Mouse (Mus musculus): ENCODE results near the gene Tsga10ip. TPM values are rescaled to one million over a fixed set of nuclear protein-coding genes. Genes with fewer than 3 reads are reported as not detected.

Gene Tsga10ip
- polyA plus RNA-seq, 1 experiment from 2014 or later: not detected

DNA sequence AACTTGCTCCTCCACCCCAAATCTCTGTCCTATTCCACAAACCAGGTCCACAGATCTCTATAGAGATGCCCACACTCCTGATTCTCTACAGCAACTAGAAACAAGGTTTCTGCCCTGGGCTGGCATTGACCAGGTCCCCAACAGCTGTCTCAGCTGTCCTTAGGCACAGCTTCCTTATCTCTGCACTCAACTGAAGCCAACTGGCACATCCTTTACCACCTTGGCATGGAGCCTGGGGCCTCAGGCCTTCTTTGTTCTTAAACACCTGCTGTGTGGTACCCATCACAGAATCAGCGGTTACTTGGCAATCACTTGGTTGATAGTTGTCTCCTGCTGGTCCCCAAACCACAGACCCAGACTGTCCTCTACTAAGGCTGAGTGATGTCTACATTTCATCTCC lies 28.1 kb upstream of the Tsga10ip start:
- H3K4me1 ChIP-seq: peaks cover 34% of the 10 kb centered on the region
- no peaks in the 10 kb centered on the region for H3K9me3 ChIP-seq
- H3K27ac ChIP-seq: no peak overlapping the region
- H3K4me3 ChIP-seq (replicated peaks): no peak overlapping the region
- peaks cover 14% of the 10 kb centered on the region for H3K36me3 ChIP-seq (replicated peaks)
- no peak overlapping the region for H3K4me2 ChIP-seq
- peaks cover 15% of the 10 kb centered on the region; the same call in 1 of the 2 replicates for H3K27me3 ChIP-seq
- WGBS: 93% methylated on average over 1 of the region's 1 CpGs
- ATAC-seq (ENCODE audit: low FRiP score): no peak
- H3K9ac ChIP-seq: no peak overlapping the region

DNA sequence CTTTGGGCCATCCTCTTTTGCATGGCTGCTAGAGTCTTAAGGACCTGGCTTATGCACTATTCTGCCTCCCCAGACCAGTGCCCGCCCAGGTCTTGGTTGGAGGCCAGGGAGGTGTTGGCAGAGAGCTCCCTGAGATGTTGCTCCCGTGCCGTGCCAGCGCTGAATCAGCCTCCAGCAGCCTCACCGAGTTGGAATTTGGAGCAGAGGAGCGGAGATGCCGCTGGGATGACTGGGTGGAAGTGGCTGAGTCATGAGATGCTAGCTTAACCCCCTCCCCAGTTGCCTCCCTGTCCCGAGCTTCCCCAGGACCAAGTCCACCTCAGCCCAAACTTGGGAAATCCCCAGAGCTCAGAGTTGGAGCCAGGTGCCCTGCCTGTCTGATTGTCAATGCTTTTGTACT lies 27.5 kb upstream of the Tsga10ip start:
- Histone ChIP-seq H3K4me1 (peaks cover 34% of the 10 kb centered on the region), H3K36me3 (replicated peaks) (peaks cover 14% of the 10 kb centered on the region), H3K9me3 (no peaks in the 10 kb centered on the region), H3K9ac (no peak overlapping the region), H3K27ac (no peak overlapping the region), H3K4me3 (replicated peaks) (no peak overlapping the region), H3K4me2 (no peak overlapping the region), H3K27me3 (peaks cover 15% of the 10 kb centered on the region; the same call in 1 of the 2 replicates)
- WGBS: 73% methylated on average over 8 of the region's 8 CpGs
- no peak for ATAC-seq (ENCODE audit: low FRiP score)

DNA sequence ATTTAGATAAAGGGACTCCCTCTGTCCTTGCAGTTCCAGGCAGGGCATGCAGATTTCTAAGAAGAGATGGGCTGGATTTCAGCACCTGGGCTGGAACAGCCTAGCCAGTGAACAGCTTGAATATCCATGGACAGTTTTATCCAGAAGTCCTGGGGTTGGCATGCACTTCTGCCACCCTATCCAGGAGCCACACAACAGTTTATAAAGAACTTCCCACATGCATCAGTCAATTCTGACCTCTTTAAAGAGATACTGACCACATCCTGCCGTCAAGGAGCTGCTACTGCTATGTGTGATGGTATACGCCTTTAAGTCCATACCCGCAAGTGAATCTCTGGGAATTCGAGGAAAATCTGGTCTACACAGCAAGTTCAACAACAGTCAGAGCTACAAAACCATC lies 26.9 kb upstream of the Tsga10ip start:
- no peak for ATAC-seq (ENCODE audit: low FRiP score)
- Histone ChIP-seq H3K4me3 (replicated peaks) (no peak overlapping the region), H3K9ac (no peak overlapping the region), H3K4me1 (peaks cover 34% of the 10 kb centered on the region), H3K27me3 (peaks cover 9% of the 10 kb centered on the region; the same call in 1 of the 2 replicates), H3K36me3 (replicated peaks) (peaks cover 14% of the 10 kb centered on the region), H3K27ac (no peak overlapping the region), H3K4me2 (no peak overlapping the region), H3K9me3 (no peaks in the 10 kb centered on the region)
- WGBS: 82% methylated on average over 4 of the region's 4 CpGs

DNA sequence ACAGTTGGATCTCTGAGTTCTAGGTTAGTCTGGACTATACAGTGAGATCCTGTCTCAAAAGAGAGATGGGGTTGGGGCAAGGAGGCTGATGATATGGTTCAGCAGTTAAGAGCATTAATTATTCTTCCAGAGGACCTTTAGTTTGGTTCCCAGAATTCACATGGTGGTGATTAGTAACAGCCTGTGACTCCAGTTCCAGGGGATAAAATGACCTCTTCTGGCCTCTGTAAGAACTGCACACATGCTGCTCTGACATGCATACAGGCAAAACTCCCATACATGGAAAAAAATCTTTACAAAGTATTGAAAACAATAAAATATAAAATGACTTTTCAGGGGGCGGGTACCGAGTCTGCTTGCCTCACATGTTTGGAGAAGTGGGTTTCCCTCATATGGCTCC lies 25.8 kb upstream of the Tsga10ip start:
- 91% methylated on average over 2 of the region's 2 CpGs for WGBS
- Histone ChIP-seq H3K27me3 (peaks cover 6% of the 10 kb centered on the region; the same call in 1 of the 2 replicates), H3K9ac (no peak overlapping the region), H3K36me3 (replicated peaks) (peaks cover 14% of the 10 kb centered on the region), H3K27ac (no peak overlapping the region), H3K4me2 (no peak overlapping the region), H3K9me3 (no peaks in the 10 kb centered on the region), H3K4me3 (replicated peaks) (no peak overlapping the region), H3K4me1 (peaks cover 34% of the 10 kb centered on the region)
- no peak for ATAC-seq (ENCODE audit: low FRiP score)

DNA sequence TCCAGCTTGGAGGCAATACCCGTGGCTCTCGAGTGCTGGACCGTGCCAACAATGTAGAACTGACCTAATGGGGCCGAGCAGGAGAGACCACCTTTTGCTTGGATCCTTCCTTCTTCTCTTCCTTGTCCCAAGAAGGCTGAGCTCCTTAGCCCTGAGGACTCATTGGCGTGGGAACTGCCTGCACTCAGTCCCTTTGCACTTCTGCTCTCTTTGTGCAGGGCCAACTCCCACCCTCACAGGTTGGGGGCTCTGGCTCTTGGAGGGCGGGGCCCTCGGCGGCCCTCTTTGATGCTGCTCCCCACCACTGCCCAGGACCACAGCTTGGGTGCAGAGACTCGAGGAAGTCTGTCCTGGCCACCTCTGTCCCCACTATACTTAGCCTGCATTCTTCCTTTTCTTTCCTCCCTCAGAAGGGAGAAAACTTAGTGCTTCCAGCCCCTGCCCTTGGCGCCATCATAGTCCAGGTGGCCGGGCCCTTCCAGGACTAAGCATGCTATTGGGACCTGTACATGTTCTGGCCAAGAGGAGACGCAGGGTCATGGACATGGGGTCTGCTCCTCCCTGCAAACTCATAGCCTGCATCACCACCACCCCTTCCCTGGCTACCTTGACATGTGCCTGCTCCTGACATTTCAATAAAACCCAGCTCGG lies 24.4 kb upstream of the Tsga10ip start:
- no peak overlapping the region for H3K4me3 ChIP-seq (replicated peaks)
- H3K36me3 ChIP-seq (replicated peaks): peaks cover 20% of the 10 kb centered on the region
- H3K4me1 ChIP-seq: peaks cover 36% of the 10 kb centered on the region
- H3K27ac ChIP-seq: 0 out of 2 replicates have a peak overlapping the region, but pooled peaks have one; percentile 19
- peak overlapping the region; percentile 83; the same call in 1 of the 2 replicates for H3K4me2 ChIP-seq
- peaks cover 2% of the 10 kb centered on the region; the same call in 1 of the 2 replicates for H3K27me3 ChIP-seq
- 93% methylated on average over 13 of the region's 13 CpGs for WGBS
- no peaks in the 10 kb centered on the region for H3K9me3 ChIP-seq
- no peak for ATAC-seq (ENCODE audit: low FRiP score)
- H3K9ac ChIP-seq: no peak overlapping the region

DNA sequence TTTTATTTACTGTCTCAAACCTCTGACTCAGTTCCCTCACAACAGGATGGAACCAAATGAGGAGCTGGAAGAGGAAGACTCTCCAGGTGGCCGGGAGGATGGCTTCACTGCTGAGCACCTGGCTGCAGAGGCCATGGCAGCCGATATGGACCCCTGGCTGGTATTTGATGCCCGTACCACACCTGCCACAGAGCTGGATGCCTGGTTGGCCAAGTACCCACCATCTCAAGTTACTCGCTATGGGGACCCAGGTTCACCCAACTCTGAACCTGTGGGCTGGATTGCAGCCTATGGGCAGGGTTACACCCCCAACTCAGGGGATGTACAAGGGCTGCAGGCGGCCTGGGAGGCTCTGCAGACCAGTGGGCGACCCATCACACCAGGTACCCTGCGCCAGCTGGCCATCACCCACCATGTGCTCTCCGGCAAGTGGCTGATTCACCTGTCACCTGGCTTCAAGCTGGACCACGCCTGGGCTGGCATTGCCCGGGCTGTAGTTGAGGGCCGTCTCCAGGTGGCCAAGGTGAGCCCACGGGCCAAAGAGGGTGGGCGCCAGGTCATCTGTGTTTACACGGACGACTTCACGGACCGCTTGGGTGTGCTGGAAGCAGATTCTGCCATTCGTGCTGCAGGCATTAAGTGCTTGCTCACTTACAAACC lies 23.7 kb upstream of the Tsga10ip start:
- Histone ChIP-seq H3K4me1 (peaks cover 36% of the 10 kb centered on the region), H3K36me3 (replicated peaks) (peaks cover 25% of the 10 kb centered on the region), H3K9me3 (no peaks in the 10 kb centered on the region), H3K4me3 (replicated peaks) (peak overlapping the region; percentile 69), H3K27me3 (no peaks in the 10 kb centered on the region), H3K9ac (peak overlapping the region; percentile 83), H3K4me2 (peak overlapping the region; percentile 83), H3K27ac (0 out of 2 replicates have a peak overlapping the region, but pooled peaks have one; percentile 82)
- WGBS: 87% methylated on average over 18 of the region's 18 CpGs
- no peak for ATAC-seq (ENCODE audit: low FRiP score)

DNA sequence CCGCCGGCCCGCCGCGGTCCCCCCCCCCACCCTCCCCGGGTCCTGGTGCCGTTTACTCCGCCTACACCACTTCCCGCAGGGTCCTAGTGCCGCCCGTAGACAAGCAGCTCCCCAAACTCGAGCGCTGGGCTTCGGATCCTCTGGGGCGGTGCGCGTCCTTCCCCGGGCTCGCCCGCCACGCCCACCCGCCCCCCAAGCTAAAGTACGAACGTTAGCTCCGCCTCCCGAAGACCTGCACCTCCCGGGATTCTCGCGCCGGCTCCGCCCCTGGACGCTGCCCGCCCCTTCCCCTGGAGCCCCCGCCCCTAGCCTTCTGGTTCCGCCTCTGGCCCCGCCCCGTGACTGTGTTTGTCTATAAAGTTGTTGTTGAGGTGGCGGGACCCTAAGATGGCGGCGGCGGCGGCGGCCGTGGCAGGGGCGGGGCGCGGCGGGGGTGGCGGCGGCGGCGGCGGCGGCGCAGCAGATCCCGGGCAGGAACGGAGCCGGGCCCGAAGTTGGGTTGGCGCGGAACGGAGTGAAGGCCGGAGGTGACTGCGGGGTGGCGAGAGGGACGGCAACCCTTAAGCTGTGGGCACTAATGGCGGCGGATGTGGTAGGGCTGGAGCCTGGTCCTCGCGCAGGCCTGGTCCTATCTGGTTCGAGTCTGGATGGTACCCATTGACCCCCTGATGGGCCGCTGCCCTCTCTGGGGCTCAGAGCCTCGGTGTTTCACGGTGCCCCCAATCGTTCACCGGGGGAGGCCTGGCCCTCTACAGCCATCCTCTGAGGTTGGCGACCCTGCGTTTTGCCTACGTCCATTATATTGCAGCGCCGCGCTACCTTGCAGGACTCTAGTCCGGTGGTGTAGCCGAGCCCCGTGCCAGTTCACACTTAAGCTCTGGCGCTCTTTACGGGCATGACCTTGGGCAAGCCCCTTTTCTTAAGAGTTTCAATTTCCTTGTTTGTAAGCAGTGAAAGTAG lies 22.7 kb upstream of the Tsga10ip start, which contains the start of the genes Drap1 and AI837181:
TSS of gene Drap1 (minus strand) at position 198 of the 960 bp plus-strand sequence.
TSS of gene AI837181 (plus strand) at position 363 of the 960 bp plus-strand sequence.
- H3K9me3 ChIP-seq: no peaks in the 10 kb centered on the region
- H3K4me1 ChIP-seq: peaks cover 36% of the 10 kb centered on the region
- H3K4me3 ChIP-seq (replicated peaks): peak within 1 kb of the TSS; percentile 69
- no peaks in the 10 kb centered on the region for H3K27me3 ChIP-seq
- peak within 1 kb of the TSS; percentile 94 for H3K4me2 ChIP-seq
- H3K9ac ChIP-seq: peak within 1 kb of the TSS; percentile 83
- peaks cover 34% of the 10 kb centered on the region for H3K36me3 ChIP-seq (replicated peaks)
- ATAC-seq (ENCODE audit: low FRiP score): peak; percentile 93
- peak within 1 kb of the TSS; percentile 91 for H3K27ac ChIP-seq
- under 1% methylated on average over 69 of the region's 87 CpGs for WGBS

DNA sequence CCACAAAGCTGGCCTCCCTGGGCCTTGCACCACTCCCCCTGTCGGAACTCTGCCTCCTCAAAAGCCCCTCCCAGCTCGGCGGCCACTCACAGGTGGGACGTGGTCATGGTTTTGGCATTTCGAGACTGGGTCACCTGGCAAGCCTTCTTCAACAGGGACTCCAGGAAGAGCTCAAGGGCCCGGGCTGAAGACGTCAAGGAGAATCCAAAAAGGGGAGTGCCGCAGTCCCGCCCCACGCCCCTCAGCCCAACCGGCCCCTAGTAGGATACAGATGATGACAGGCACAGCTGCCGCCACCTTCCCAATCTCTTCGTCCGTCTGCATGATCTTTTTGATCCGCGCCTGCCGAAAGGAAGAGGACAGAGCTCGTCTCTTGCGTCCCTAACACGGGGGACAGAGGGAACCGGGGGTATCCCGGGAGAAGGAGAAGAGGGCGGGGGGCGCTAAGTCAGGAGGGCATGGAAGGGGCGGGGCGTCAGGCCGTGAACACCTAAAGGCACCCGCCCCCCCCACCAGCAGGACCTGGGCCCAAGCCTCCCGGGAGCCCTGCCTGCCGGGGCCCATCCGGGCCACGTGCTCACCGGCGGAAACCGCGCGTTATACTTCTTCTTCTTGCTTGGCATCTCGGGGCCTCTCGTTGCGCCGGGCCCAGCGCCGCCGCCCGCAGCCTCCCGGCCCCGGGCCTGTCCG lies 21.9 kb upstream of the Tsga10ip start:
- Histone ChIP-seq H3K9me3 (no peaks in the 10 kb centered on the region), H3K27me3 (no peaks in the 10 kb centered on the region), H3K36me3 (replicated peaks) (peaks cover 34% of the 10 kb centered on the region), H3K4me3 (replicated peaks) (peak overlapping the region; percentile 69), H3K4me2 (peak overlapping the region; percentile 94), H3K27ac (peak overlapping the region; percentile 91), H3K9ac (peak overlapping the region; percentile 82), H3K4me1 (peaks cover 36% of the 10 kb centered on the region)
- ATAC-seq (ENCODE audit: low FRiP score): peak; percentile 67
- under 1% methylated on average over 39 of the region's 48 CpGs for WGBS

DNA sequence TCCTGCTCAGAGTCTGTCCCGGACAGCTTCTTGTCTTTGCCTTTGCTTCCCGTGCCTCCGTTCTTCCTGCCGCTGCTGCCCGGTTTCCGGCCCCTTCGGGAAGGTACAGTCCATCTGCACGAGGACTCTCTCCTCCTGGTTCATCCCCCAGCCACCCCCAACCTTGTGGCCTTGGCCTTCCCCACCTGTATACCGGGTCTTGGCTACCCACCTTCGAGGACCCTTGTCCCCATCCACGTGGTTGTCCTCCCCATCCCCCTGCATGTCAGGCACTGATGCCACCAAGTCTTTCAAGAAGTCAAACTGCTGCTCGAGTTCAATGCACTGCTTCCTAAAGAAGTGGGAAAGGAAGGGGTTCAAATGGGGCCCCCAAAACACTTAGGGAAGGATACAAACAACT lies 21.2 kb upstream of the Tsga10ip start:
- peaks cover 36% of the 10 kb centered on the region for H3K4me1 ChIP-seq
- peaks cover 34% of the 10 kb centered on the region for H3K36me3 ChIP-seq (replicated peaks)
- H3K9ac ChIP-seq: peak overlapping the region; percentile 82
- H3K27ac ChIP-seq: peak overlapping the region; percentile 91; the same call in 1 of the 2 replicates
- no peaks in the 10 kb centered on the region for H3K27me3 ChIP-seq
- H3K9me3 ChIP-seq: no peaks in the 10 kb centered on the region
- H3K4me2 ChIP-seq: peak overlapping the region; percentile 94
- ATAC-seq (ENCODE audit: low FRiP score): no peak
- H3K4me3 ChIP-seq (replicated peaks): peak overlapping the region; percentile 69
- 74% methylated on average over 12 of the region's 12 CpGs for WGBS

- Histone ChIP-seq H3K4me2 (peak overlapping the region; percentile 94), H3K4me1 (peaks cover 36% of the 10 kb centered on the region), H3K9me3 (no peaks in the 10 kb centered on the region), H3K9ac (peak overlapping the region; percentile 82; the same call in 1 of the 2 replicates), H3K4me3 (replicated peaks) (peak overlapping the region; percentile 69), H3K27me3 (no peaks in the 10 kb centered on the region), H3K27ac (0 out of 2 replicates have a peak overlapping the region, but pooled peaks have one; percentile 8), H3K36me3 (replicated peaks) (peaks cover 36% of the 10 kb centered on the region)
- ATAC-seq (ENCODE audit: low FRiP score): no peak
- WGBS: 79% methylated on average over 9 of the region's 9 CpGs
Measured at GRCm38 (mm10) chr19:5422895-5423443, 20.6 kb upstream of the Tsga10ip start.

GRCm38 (mm10) chr19:5422267-5422666 lies 19.9 kb upstream of the Tsga10ip start:
- Histone ChIP-seq H3K9ac (0 out of 2 replicates have a peak overlapping the region, but pooled peaks have one; percentile 4), H3K4me2 (no peak overlapping the region), H3K4me3 (replicated peaks) (no peak overlapping the region), H3K9me3 (no peaks in the 10 kb centered on the region), H3K27me3 (no peaks in the 10 kb centered on the region), H3K36me3 (replicated peaks) (peaks cover 38% of the 10 kb centered on the region), H3K4me1 (peaks cover 32% of the 10 kb centered on the region), H3K27ac (no peak overlapping the region)
- 88% methylated on average over 10 of the region's 10 CpGs for WGBS
- no peak for ATAC-seq (ENCODE audit: low FRiP score)
